Mouse (Mus musculus) liver, embryonic 18 days (tissue): ENCODE results near the gene Egfl8. TPM values are rescaled to one million over a fixed set of nuclear protein-coding genes. Genes with fewer than 3 reads are reported as not detected.

Source experiments
- polyA plus RNA-seq: library from polyadenylated mRNA; depleted of rRNA; stranded (reverse); fragments of >200 nt; gene quantifications from 2 replicates; pipeline ENCODE4 v1.2.3, GENCODE M21; 2012; rRNA removed

Egfl8 gene
- 0.44 and 0.77 TPM in 2 replicates for polyA plus RNA-seq

GRCm38 (mm10) chr17:34615871-34616270 is at the start of gene Egfl8:
Gene Egfl8, minus strand, starts transcription at chr17:34615971.

GRCm38 (mm10) chr17:34646906-34647787 is 31.4 kb upstream of the Egfl8 start, which contains the start of gene Atf6b:
Gene Atf6b, plus strand, starts transcription at chr17:34647146.

GRCm38 (mm10) chr17:34644608-34645007 is 28.8 kb upstream of the Egfl8 start, which contains the start of gene Fkbpl:
Gene Fkbpl, plus strand, starts transcription at chr17:34644764.

DNA sequence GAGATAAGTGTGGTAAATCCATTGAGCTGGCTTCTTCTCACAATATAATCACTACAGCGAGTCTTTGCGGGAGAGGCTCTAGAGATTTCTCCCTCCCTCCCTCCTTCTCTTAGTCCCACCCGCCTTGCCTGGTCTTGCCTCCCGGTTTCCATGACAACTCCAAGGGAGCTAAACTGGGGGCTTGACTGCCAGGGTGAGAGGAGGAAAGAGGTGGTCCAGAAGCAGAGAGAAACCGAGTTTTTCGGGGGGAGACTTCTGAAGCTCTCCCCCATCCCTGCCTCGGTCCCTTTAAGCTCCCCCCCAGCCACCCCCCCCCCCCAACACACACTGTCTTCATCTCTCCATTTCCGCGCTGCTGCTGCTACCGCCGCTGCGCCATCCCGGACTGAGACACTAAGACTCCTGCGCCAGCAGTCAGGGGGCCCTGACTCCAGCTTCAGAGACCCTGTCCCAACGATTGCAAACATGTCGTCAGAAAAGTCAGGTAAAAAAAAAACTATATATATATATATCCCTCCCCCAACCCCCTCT is 13.5 kb upstream of the Egfl8 start, which contains the start of gene Prrt1:
TSS of gene Prrt1 (plus strand) at position 313 of the 531 bp plus-strand sequence.

GRCm38 (mm10) chr17:34627943-34628643 is 12.3 kb upstream of the Egfl8 start, which contains the start of gene Ppt2:
Gene Ppt2, minus strand, starts transcription at chr17:34628510.

GRCm38 (mm10) chr17:34604061-34604508 is 11.7 kb downstream of the Egfl8 start, which contains the start of gene Agpat1:
Gene Agpat1, plus strand, starts transcription at chr17:34604262.

GRCm38 (mm10) chr17:34603375-34604060 is 12.3 kb downstream of the Egfl8 start, which contains the start of gene Rnf5:
Gene Rnf5, minus strand, starts transcription at chr17:34603690.

GRCm38 (mm10) chr17:34597566-34598095 is 18.1 kb downstream of the Egfl8 start, which contains the start of gene Ager:
Gene Ager, plus strand, starts transcription at chr17:34597862.

DNA sequence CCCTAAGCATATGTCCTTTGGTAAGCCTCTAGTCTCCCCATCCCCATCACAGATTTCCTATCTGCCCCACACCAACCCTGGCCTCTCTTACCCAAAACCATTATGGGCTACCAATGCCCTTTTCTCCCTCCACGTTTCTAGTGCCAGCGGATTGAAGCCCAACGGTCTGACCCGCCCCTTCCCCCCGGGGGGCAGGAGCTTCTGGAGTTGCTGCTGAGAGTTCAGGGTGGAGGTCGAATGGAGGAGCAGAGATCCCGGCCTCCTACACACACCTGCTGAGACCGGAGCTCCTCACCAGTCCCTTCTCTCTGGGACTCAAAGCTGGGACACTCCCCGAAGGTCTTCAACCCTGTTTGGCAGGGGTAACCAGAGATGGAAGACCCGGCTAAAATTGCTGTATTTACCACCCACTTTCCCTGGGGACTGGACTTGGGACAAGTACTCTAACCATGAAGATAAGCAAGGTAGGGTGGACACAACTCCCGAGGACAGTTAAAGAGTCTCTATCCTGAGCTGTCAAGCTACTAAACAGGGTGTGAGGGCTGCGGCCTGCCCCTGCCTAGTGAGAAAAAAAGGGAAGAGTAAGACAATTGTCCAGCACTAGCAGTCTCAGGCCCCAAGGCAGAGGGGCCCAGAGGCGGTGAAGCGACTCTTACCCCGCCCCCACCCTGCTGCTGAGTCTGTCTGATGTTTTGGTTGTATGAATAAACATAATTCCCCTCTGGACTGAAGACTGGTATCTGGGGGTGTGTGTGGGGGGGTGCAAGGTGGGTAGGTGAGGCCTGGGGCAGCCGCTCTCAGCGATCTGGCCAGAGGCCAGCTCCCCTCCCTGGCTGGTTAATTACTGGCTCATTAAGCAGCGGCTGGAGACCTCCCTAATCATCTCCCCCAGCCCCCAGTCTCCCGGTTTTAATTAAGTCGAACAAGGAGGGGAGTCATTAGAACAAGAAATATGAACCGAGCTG is 24.5 kb downstream of the Egfl8 start, which contains the start of gene Pbx2:
TSS of gene Pbx2 (plus strand) at position 238 of the 965 bp plus-strand sequence.

GRCm38 (mm10) chr17:34589681-34590101 is 26.1 kb downstream of the Egfl8 start, which contains the start of gene Gpsm3:
Gene Gpsm3, plus strand, starts transcription at chr17:34589806.

DNA sequence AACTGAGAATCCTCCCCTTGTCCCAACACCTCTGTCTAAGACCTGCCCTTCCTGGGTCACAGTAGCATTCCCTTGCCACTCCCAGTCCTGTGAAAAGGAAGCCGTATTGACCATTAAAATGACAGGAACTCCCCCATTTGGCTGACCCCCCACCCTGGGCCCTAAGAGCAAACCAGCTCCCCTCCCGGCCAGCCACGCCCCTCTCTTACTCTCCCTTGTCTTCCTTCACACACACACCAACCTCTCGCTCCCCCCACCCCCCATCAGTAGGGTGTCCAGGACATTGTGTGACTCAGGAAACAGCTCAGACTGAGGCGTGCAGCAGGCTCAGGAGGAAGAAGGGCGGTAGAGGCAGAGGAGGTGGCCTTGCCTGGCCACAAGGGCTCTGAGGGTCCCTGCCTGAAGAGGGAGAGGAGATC is 51.8 kb downstream of the Egfl8 start, which contains the start of gene Notch4:
TSS of gene Notch4 (plus strand) at position 266 of the 419 bp plus-strand sequence.

Other genes starting within 250 kb of the Egfl8 start
- 0.06 TPM in 1 of 2 replicates, not detected in the other for gene Btnl1, start 238.8 kb downstream of the Egfl8 start, polyA plus RNA-seq
- 0.19 and 0.24 TPM in 2 replicates for gene BC051142, start 217.2 kb downstream of the Egfl8 start, polyA plus RNA-seq
- gene Btnl4, start 138.7 kb downstream of the Egfl8 start, polyA plus RNA-seq = 0.04 TPM in 1 of 2 replicates, not detected in the other
- gene Btnl6, start 98.6 kb downstream of the Egfl8 start, polyA plus RNA-seq = 0.07 TPM in 1 of 2 replicates, not detected in the other
- 1.3 TPM in 2 replicates for gene Notch4, start 51.7 kb downstream of the Egfl8 start, polyA plus RNA-seq
- gene Gpsm3, start 26.2 kb downstream of the Egfl8 start, polyA plus RNA-seq = 8.8 and 11.4 TPM in 2 replicates
- gene Pbx2, start 24.7 kb downstream of the Egfl8 start, polyA plus RNA-seq = 25.0 and 32.0 TPM in 2 replicates
- 1.8 and 2.5 TPM in 2 replicates for gene Ager, start 18.1 kb downstream of the Egfl8 start, polyA plus RNA-seq
- 70.1 and 71.2 TPM in 2 replicates for gene Rnf5, start 12.3 kb downstream of the Egfl8 start, polyA plus RNA-seq
- 28.5 and 31.7 TPM in 2 replicates for gene Agpat1, start 11.7 kb downstream of the Egfl8 start, polyA plus RNA-seq
- gene Ppt2, start 12.5 kb upstream of the Egfl8 start, polyA plus RNA-seq = 14.4 and 16.0 TPM in 2 replicates
- 0.03 and 0.06 TPM in 2 replicates for gene Prrt1, start 13.6 kb upstream of the Egfl8 start, polyA plus RNA-seq
- gene Fkbpl, start 28.8 kb upstream of the Egfl8 start, polyA plus RNA-seq = 1.1 and 1.2 TPM in 2 replicates
- gene Atf6b, start 31.2 kb upstream of the Egfl8 start, polyA plus RNA-seq = 13.7 and 14.1 TPM in 2 replicates
- 0.65 and 0.73 TPM in 2 replicates for gene Tnxb, start 54.6 kb upstream of the Egfl8 start, polyA plus RNA-seq
- 128 and 142 TPM in 2 replicates for gene C4b, start 127.9 kb upstream of the Egfl8 start, polyA plus RNA-seq
- not detected in 2 replicates for gene Cyp21a1, start 188.6 kb upstream of the Egfl8 start, polyA plus RNA-seq
- gene Stk19, start 221.0 kb upstream of the Egfl8 start, polyA plus RNA-seq = 12.4 and 13.7 TPM in 2 replicates
- 16.6 and 19.9 TPM in 2 replicates for gene Dxo, start 221.0 kb upstream of the Egfl8 start, polyA plus RNA-seq
- gene Skiv2l, start 234.2 kb upstream of the Egfl8 start, polyA plus RNA-seq = 18.6 and 23.0 TPM in 2 replicates
- 26.7 and 28.4 TPM in 2 replicates for gene Nelfe, start 234.4 kb upstream of the Egfl8 start, polyA plus RNA-seq
- 687 and 748 TPM in 2 replicates for gene Cfb, start 246.5 kb upstream of the Egfl8 start, polyA plus RNA-seq